19 mouse cellular contexts compared by ENCODE assay signal in genomic region chr7:98852950-98853650, GRCm38 (mm10). TPM values are rescaled to one million over a fixed set of nuclear protein-coding genes. Genes with fewer than 3 reads are reported as not detected.
DNase-seq lines count a peak whose midpoint lies in the region; ATAC-seq and TF ChIP-seq lines count a peak whose summit lies in the region.
"Had no signal": no experiment of that assay in that cellular context is flagged by ENCODE, and none has a peak within 500 bp of the region (broad histone marks: within the 10 kb centered on the region; RNA-seq: fewer than 3 reads in every experiment).

No protein-coding gene starts in this region.

- H3K9ac ChIP-seq in heart, embryonic 12.5 days, result peak overlapping the region; percentile 5; the same call in 1 of the 2 replicates
- H3K9ac ChIP-seq in stomach, embryonic 16.5 days (ENCODE audit: low read length), result 0 out of 2 replicates have a peak overlapping the region, but pooled peaks have one; percentile 28
- no peak overlapping the region for H3K9ac ChIP-seq in stomach, postnatal 0 days (ENCODE audit: low read length)
- H3K9ac ChIP-seq: embryonic facial prominence, embryonic 13.5 days; forebrain, embryonic 12.5 days; hindbrain, embryonic 13.5 days had no signal

- no peak overlapping the region for H3K4me3 ChIP-seq in gastrocnemius, adult 2 months
- no peak overlapping the region for H3K4me3 ChIP-seq in heart, embryonic 12.5 days
- no peak overlapping the region for H3K4me3 ChIP-seq in stomach, embryonic 16.5 days (replicated peaks; ENCODE audit: low read length)
- no peak overlapping the region for H3K4me3 ChIP-seq in stomach, postnatal 0 days (ENCODE audit: low read depth, low read length)
- H3K4me3 ChIP-seq: embryonic facial prominence, embryonic 13.5 days; forebrain, embryonic 12.5 days; hindbrain, embryonic 13.5 days had no signal

- H3K4me2 ChIP-seq in heart, embryonic 12.5 days, result no peak overlapping the region
- no peak overlapping the region for H3K4me2 ChIP-seq in stomach, embryonic 16.5 days (ENCODE audit: low read depth, low read length)
- no peak overlapping the region for H3K4me2 ChIP-seq in stomach, postnatal 0 days (replicated peaks; ENCODE audit: low read depth)
- H3K4me2 ChIP-seq: embryonic facial prominence, embryonic 13.5 days; forebrain, embryonic 12.5 days; hindbrain, embryonic 13.5 days had no signal

- no peaks in the 10 kb centered on the region for H3K9me3 ChIP-seq in heart, embryonic 12.5 days (replicated peaks)
- H3K9me3 ChIP-seq in stomach, embryonic 16.5 days (replicated peaks; ENCODE audit: control insufficient read depth, low read length), result no peaks in the 10 kb centered on the region
- H3K9me3 ChIP-seq in stomach, postnatal 0 days (ENCODE audit: control insufficient read depth, low read length), result no peaks in the 10 kb centered on the region
- H3K9me3 ChIP-seq: embryonic facial prominence, embryonic 13.5 days; forebrain, embryonic 12.5 days; hindbrain, embryonic 13.5 days had no signal

- DNase-seq in gastrocnemius, adult 2 months, result peak; percentile 79
- DNase-seq in gastrocnemius, postnatal 4 days (ENCODE audit: low spot score in 2 of 2), result no peak
- DNase-seq in heart, postnatal 25 days (ENCODE audit: low spot score), result no peak
- DNase-seq in stomach, postnatal 0 days (ENCODE audit: low spot score), result no peak
- DNase-seq in skeletal muscle tissue, adult 2 months (ENCODE audit: low read depth, low spot score), result peak; percentile 79
- no peak for DNase-seq in kidney, postnatal 4 days
- DNase-seq: cerebellum, adult 18-20 months; cerebellum, adult 9-11 months; cerebellum, postnatal 36 days; kidney, adult 18-20 months had no signal

- TF ChIP-seq EP300 in stomach, postnatal 0 days (optimal IDR thresholded peaks at IDR 0.05), result no peak

- TF ChIP-seq CTCF in gastrocnemius, adult 2 months (IDR thresholded peaks at IDR 0.05), result no peak
- no peak for TF ChIP-seq CTCF in stomach, postnatal 0 days (IDR thresholded peaks at IDR 0.05; ENCODE audit: low read depth)

- H3K27ac ChIP-seq in gastrocnemius, adult 2 months, result peak overlapping the region; percentile 86
- no peak overlapping the region for H3K27ac ChIP-seq in heart, embryonic 12.5 days (ENCODE audit: poor library complexity, severe bottlenecking)
- no peak overlapping the region for H3K27ac ChIP-seq in stomach, embryonic 16.5 days (ENCODE audit: low read length)
- H3K27ac ChIP-seq in stomach, postnatal 0 days (replicated peaks), result no peak overlapping the region
- H3K27ac ChIP-seq: embryonic facial prominence, embryonic 13.5 days; forebrain, embryonic 12.5 days; hindbrain, embryonic 13.5 days; hindbrain, postnatal 0 days had no signal

- intact Hi-C loops in gastrocnemius, adult 2 months (cut with DNase I), result no loop called here
- intact Hi-C loops in heart, postnatal 25 days (cut with DNase I), result no loop called here

- H3K4me1 ChIP-seq in heart, embryonic 12.5 days (replicated peaks), result peaks cover 89% of the 10 kb centered on the region
- H3K4me1 ChIP-seq in stomach, embryonic 16.5 days (ENCODE audit: control insufficient read depth, insufficient read depth, low read length), result peaks cover 15% of the 10 kb centered on the region
- H3K4me1 ChIP-seq in stomach, postnatal 0 days (replicated peaks; ENCODE audit: control insufficient read depth, insufficient read depth), result 0 out of 2 replicates have a peak, but pooled peaks cover 2% of the 10 kb centered on the region

- 74% methylated on average over 18 of the region's 18 CpGs for WGBS in heart, embryonic 12.5 days
- 81% methylated on average over 18 of the region's 18 CpGs for WGBS in stomach, embryonic 16.5 days
- 80% methylated on average over 18 of the region's 18 CpGs for WGBS in stomach, postnatal 0 days

- peaks cover 30% of the 10 kb centered on the region for H3K36me3 ChIP-seq in heart, embryonic 12.5 days
- no peaks in the 10 kb centered on the region for H3K36me3 ChIP-seq in stomach, embryonic 16.5 days (ENCODE audit: control insufficient read depth, insufficient read depth, low read length)
- H3K36me3 ChIP-seq in stomach, postnatal 0 days (ENCODE audit: control insufficient read depth, insufficient read depth, low read length), result no peaks in the 10 kb centered on the region
- H3K36me3 ChIP-seq: forebrain, embryonic 12.5 days; hindbrain, embryonic 13.5 days had no signal

- no peaks in the 10 kb centered on the region for H3K27me3 ChIP-seq in heart, embryonic 12.5 days (replicated peaks)
- H3K27me3 ChIP-seq in stomach, embryonic 16.5 days (ENCODE audit: control insufficient read depth, insufficient read depth, low read length), result no peaks in the 10 kb centered on the region
- no peaks in the 10 kb centered on the region for H3K27me3 ChIP-seq in stomach, postnatal 0 days (ENCODE audit: control insufficient read depth, insufficient read depth, low read length)
- H3K27me3 ChIP-seq: embryonic facial prominence, embryonic 13.5 days; forebrain, embryonic 12.5 days; hindbrain, embryonic 13.5 days had no signal

- no peak for ATAC-seq in heart, embryonic 12.5 days (ENCODE audit: insufficient number of reproducible peaks, low FRiP score)
- ATAC-seq in stomach, embryonic 16.5 days (ENCODE audit: insufficient read depth, low FRiP score), result no peak
- ATAC-seq in stomach, postnatal 0 days (ENCODE audit: low FRiP score, low TSS enrichment), result no peak
- ATAC-seq: forebrain, embryonic 16.5 days; hindbrain, postnatal 0 days had no signal

RNA-seq across cellular contexts. Expression of gene Wnt11, which starts 18.2 kb away (rescaled TPM):
- total RNA-seq in gastrocnemius, adult 2 months (2021), result 1 to 10 TPM; 5.3 to 8.3 TPM
- 10 to 100 TPM; 16.4 to 19.9 TPM for total RNA-seq in gastrocnemius, postnatal 4 days (2021)
- 26.3 and 31.0 TPM in 2 replicates for polyA plus RNA-seq in heart, embryonic 12.5 days (2016; fragmentation: Nextera tagmentation; extraction: Ambion mirVana)
- total RNA-seq in heart, postnatal 25 days (2021), result 1 to 10 TPM; 4.1 to 4.6 TPM
- 4.7 and 5.8 TPM in 2 replicates for polyA plus RNA-seq in stomach, embryonic 16.5 days (2015; fragmentation: Nextera tagmentation; extraction: Ambion mirVana)
- polyA plus RNA-seq in stomach, postnatal 0 days (2015; fragmentation: Nextera tagmentation; extraction: Ambion mirVana), result 9.7 and 10.8 TPM in 2 replicates
- total RNA-seq: hematopoietic stem cell, adult 5-6 weeks; MEL had no signal

Comparison
In these comparisons a context has a peak if more than half of its experiments do, and no peak if none do; other contexts are left out.
1. DNase-seq: peak in gastrocnemius, adult 2 months (single experiment) and skeletal muscle tissue, adult 2 months (single experiment); none in gastrocnemius, postnatal 4 days (0 of 2), heart, postnatal 25 days (single experiment), stomach, postnatal 0 days (single experiment) and kidney, postnatal 4 days (0 of 2).